Mouse (Mus musculus): Measurements from ENCODE around the gene Gm21093. TPM values are rescaled to one million over a fixed set of nuclear protein-coding genes. Genes with fewer than 3 reads are reported as not detected.

Gm21093 gene
- polyA plus RNA-seq (2014; fragmentation: Illumina TruSeq; extraction: RNeasy Lipid Tissue Mini Kit (QIAGEN cat#74804); ENCODE audit: low read depth, low replicate concordance): not detected

GRCm38 (mm10) chr4:42034626-42035025 lies at the start of gene Gm21093:
Gene Gm21093 (minus strand): TSS chr4:42034726.

Other genes with a start within 250 kb of the Gm21093 start
- not detected for gene Gm21541, start 131.1 kb downstream of the Gm21093 start, polyA plus RNA-seq (2014; fragmentation: Illumina TruSeq; extraction: RNeasy Lipid Tissue Mini Kit (QIAGEN cat#74804); ENCODE audit: low read depth, low replicate concordance)
- 0.93 TPM for gene Gm20878, start 93.2 kb downstream of the Gm21093 start, polyA plus RNA-seq (2014; fragmentation: Illumina TruSeq; extraction: RNeasy Lipid Tissue Mini Kit (QIAGEN cat#74804); ENCODE audit: low read depth, low replicate concordance)
- gene Fam205a4, start 68.7 kb downstream of the Gm21093 start, polyA plus RNA-seq (2014; fragmentation: Illumina TruSeq; extraction: RNeasy Lipid Tissue Mini Kit (QIAGEN cat#74804); ENCODE audit: low read depth, low replicate concordance): 0.40 TPM
- gene Gm3893, start 56.5 kb upstream of the Gm21093 start, polyA plus RNA-seq (2014; fragmentation: Illumina TruSeq; extraction: RNeasy Lipid Tissue Mini Kit (QIAGEN cat#74804); ENCODE audit: low read depth, low replicate concordance): not detected
- not detected for gene Gm13304, start 80.1 kb upstream of the Gm21093 start, polyA plus RNA-seq (2014; fragmentation: Illumina TruSeq; extraction: RNeasy Lipid Tissue Mini Kit (QIAGEN cat#74804); ENCODE audit: low read depth, low replicate concordance)
- not detected for gene Gm13306, start 118.7 kb upstream of the Gm21093 start, polyA plus RNA-seq (2014; fragmentation: Illumina TruSeq; extraction: RNeasy Lipid Tissue Mini Kit (QIAGEN cat#74804); ENCODE audit: low read depth, low replicate concordance)
- gene Gm13305, start 133.9 kb upstream of the Gm21093 start, polyA plus RNA-seq (2014; fragmentation: Illumina TruSeq; extraction: RNeasy Lipid Tissue Mini Kit (QIAGEN cat#74804); ENCODE audit: low read depth, low replicate concordance): not detected
- 0.53 TPM for gene Gm10600, start 205.9 kb upstream of the Gm21093 start, polyA plus RNA-seq (2014; fragmentation: Illumina TruSeq; extraction: RNeasy Lipid Tissue Mini Kit (QIAGEN cat#74804); ENCODE audit: low read depth, low replicate concordance)
- not detected for gene Ccl21b, start 221.0 kb upstream of the Gm21093 start, polyA plus RNA-seq (2014; fragmentation: Illumina TruSeq; extraction: RNeasy Lipid Tissue Mini Kit (QIAGEN cat#74804); ENCODE audit: low read depth, low replicate concordance)